Mouse (Mus musculus) thymus, adult 2 months (tissue): ENCODE results near the gene Naa35. TPM values are rescaled to one million over a fixed set of nuclear protein-coding genes. Genes with fewer than 3 reads are reported as not detected.

ENCODE experiments used
- DNase-seq: peaks from one replicate; pipeline ENCODE4 v3.0.0; 2021
- H3K27ac ChIP-seq: fragments of 200-500 bp; 2 replicates; pipeline ENCODE4 v1.5.1; 2012; ENCODE audit warnings: low read length, control low read depth; ENCODE audit not compliant: control insufficient read depth, insufficient read depth
- H3K27me3 ChIP-seq: fragments of 200-500 bp; 2 replicates; pipeline ENCODE4 v1.6.1; 2012; ENCODE audit warnings: mild to moderate bottlenecking, low read length, moderate library complexity, mixed read lengths; ENCODE audit not compliant: control insufficient read depth, insufficient read depth
- H3K36me3 ChIP-seq: fragments of 200-500 bp; 2 replicates; pipeline ENCODE4 v1.6.1; 2012; ENCODE audit warnings: mild to moderate bottlenecking, low read length, moderate library complexity; ENCODE audit not compliant: control insufficient read depth, insufficient read depth
- H3K4me1 ChIP-seq: fragments of 200-500 bp; replicated peaks from 2 replicates; pipeline ENCODE4 v1.6.1; 2012; ENCODE audit warnings: low read length; ENCODE audit not compliant: control insufficient read depth, insufficient read depth
- H3K4me3 ChIP-seq: fragments of 200-500 bp; 2 replicates; pipeline ENCODE4 v1.5.1; 2012; ENCODE audit warnings: mild to moderate bottlenecking, low read length, control low read depth, moderate library complexity; ENCODE audit not compliant: control insufficient read depth, insufficient read depth
- CTCF ChIP-seq: fragments of 200-500 bp; IDR thresholded peaks from 2 replicates; pipeline ENCODE4 v1.5.1; 2012; ENCODE audit warnings: mild to moderate bottlenecking, control low read depth, low read length, moderate library complexity, borderline replicate concordance; ENCODE audit not compliant: control insufficient read depth, poor library complexity, insufficient read depth; ENCODE audit errors: extremely low read depth
- POLR2A ChIP-seq: fragments of 200-500 bp; IDR thresholded peaks from 2 replicates; pipeline ENCODE4 v1.6.1; 2012; ENCODE audit warnings: mild to moderate bottlenecking, low read length, control low read depth, moderate library complexity; ENCODE audit not compliant: control insufficient read depth, poor library complexity, insufficient read depth; ENCODE audit errors: extremely low read depth
- WGBS: fragments of 180-500 bp; shearing (Covaris S2); methylation state at CpG from one replicate; pipeline ENCODE4 v1.1.7; 2018; 5-methylcytosine and 5-hydroxymethylcytosine counted together
- polyA plus RNA-seq: library from polyadenylated mRNA; depleted of rRNA; stranded (reverse); fragments of >200 nt; gene quantifications from 2 replicates; pipeline ENCODE4 v1.2.3, GENCODE M21; 2012

The Naa35 gene
- polyA plus RNA-seq, 1 experiment = 54.3 TPM

GRCm38 (mm10) chr13:59609885-59610284 lies 24.8 kb downstream of the Naa35 start:
- WGBS = over 99% methylated on average over 4 of the region's 4 CpGs
- Histone ChIP-seq H3K4me3 (no peak overlapping the region), H3K27ac (no peak overlapping the region), H3K27me3 (no peaks in the 10 kb centered on the region), H3K4me1 (no peaks in the 10 kb centered on the region), H3K36me3 (peaks cover 19% of the 10 kb centered on the region)
- TF ChIP-seq CTCF (no peak), POLR2A (no peak)
- DNase-seq = no peak

- TF ChIP-seq POLR2A (no peak), CTCF (no peak)
- Histone ChIP-seq H3K27ac (no peak overlapping the region), H3K4me3 (no peak overlapping the region), H3K27me3 (no peaks in the 10 kb centered on the region), H3K36me3 (peaks cover 19% of the 10 kb centered on the region), H3K4me1 (no peaks in the 10 kb centered on the region)
- no peak for DNase-seq
- WGBS = 97% methylated on average over 2 of the region's 2 CpGs
Measured at GRCm38 (mm10) chr13:59610437-59610836, 25.4 kb downstream of the Naa35 start.

- Histone ChIP-seq H3K4me3 (no peak overlapping the region), H3K27ac (no peak overlapping the region), H3K4me1 (no peaks in the 10 kb centered on the region), H3K36me3 (peaks cover 22% of the 10 kb centered on the region), H3K27me3 (no peaks in the 10 kb centered on the region)
- no peak for DNase-seq
- WGBS = 95% methylated on average over 4 of the region's 4 CpGs
- TF ChIP-seq POLR2A (no peak), CTCF (no peak)
Measured at GRCm38 (mm10) chr13:59613868-59614267, 28.8 kb downstream of the Naa35 start.

- 97% methylated on average over 4 of the region's 4 CpGs for WGBS
- Histone ChIP-seq H3K36me3 (peaks cover 19% of the 10 kb centered on the region; the same call in 1 of the 2 replicates), H3K4me1 (no peaks in the 10 kb centered on the region), H3K4me3 (no peak overlapping the region), H3K27ac (no peak overlapping the region), H3K27me3 (no peaks in the 10 kb centered on the region)
- DNase-seq = no peak
- TF ChIP-seq POLR2A (no peak), CTCF (no peak)
Measured at GRCm38 (mm10) chr13:59615152-59615551, 30.1 kb downstream of the Naa35 start.

- Histone ChIP-seq H3K36me3 (peaks cover 19% of the 10 kb centered on the region; the same call in 1 of the 2 replicates), H3K27ac (no peak overlapping the region), H3K4me3 (no peak overlapping the region), H3K4me1 (no peaks in the 10 kb centered on the region), H3K27me3 (no peaks in the 10 kb centered on the region)
- TF ChIP-seq CTCF (no peak), POLR2A (no peak)
- no peak for DNase-seq
- 93% methylated on average over 4 of the region's 4 CpGs for WGBS
Measured at GRCm38 (mm10) chr13:59615554-59615953, 30.5 kb downstream of the Naa35 start.

GRCm38 (mm10) chr13:59618463-59618862 lies 33.4 kb downstream of the Naa35 start:
- no peak overlapping the region for H3K4me3 ChIP-seq
- no peak overlapping the region for H3K27ac ChIP-seq
- DNase-seq = no peak
- no peaks in the 10 kb centered on the region for H3K4me1 ChIP-seq
- H3K27me3 ChIP-seq = no peaks in the 10 kb centered on the region
- WGBS = 97% methylated on average over 6 of the region's 6 CpGs
- TF ChIP-seq CTCF (no peak), POLR2A (no peak)
- peaks cover 20% of the 10 kb centered on the region for H3K36me3 ChIP-seq
